23 mouse cellular contexts compared by ENCODE assay signal in the genomic region with DNA sequence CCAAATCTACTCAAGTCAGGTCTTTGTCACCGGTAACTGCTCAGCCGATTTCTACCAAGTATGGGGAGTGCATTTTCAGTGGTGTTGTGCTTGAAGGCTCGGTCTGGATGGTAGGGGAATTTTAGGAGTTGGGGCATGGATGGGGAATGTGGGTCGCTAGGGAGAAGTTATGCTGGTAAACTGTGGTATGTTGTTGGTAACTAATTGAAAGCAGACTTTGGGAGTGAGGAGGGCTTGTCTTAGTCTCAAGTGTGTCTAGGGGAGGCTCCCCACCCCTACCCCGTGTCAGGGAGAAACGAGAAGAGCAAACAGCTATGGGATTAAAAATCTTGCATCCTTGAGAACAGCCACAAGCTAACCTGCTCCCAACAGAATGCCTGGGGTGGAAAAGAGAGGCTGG.
DNase-seq lines count a peak whose midpoint lies in the region; ATAC-seq and TF ChIP-seq lines count a peak whose summit lies in the region.
"Had no signal": no experiment of that assay in that cellular context is flagged by ENCODE, and none has a peak within 500 bp of the region (broad histone marks: within the 10 kb centered on the region; RNA-seq: fewer than 3 reads in every experiment).

No protein-coding gene starts in this region.

- no peaks in the 10 kb centered on the region for H3K36me3 ChIP-seq in embryonic facial prominence, embryonic 10.5 days (replicated peaks)
- H3K36me3 ChIP-seq in limb, embryonic 13.5 days: peaks cover 4% of the 10 kb centered on the region; the same call in 1 of the 2 replicates
- H3K36me3 ChIP-seq in heart, embryonic 11.5 days (ENCODE audit: control insufficient read depth, insufficient read depth, low read length): no peaks in the 10 kb centered on the region
- H3K36me3 ChIP-seq: liver, embryonic 12.5 days had no signal

- H3K27me3 ChIP-seq in embryonic facial prominence, embryonic 10.5 days (replicated peaks; ENCODE audit: low read depth, poor library complexity, severe bottlenecking): no peaks in the 10 kb centered on the region; the same call in 1 of the 2 replicates
- peaks cover 11% of the 10 kb centered on the region for H3K27me3 ChIP-seq in limb, embryonic 13.5 days
- H3K27me3 ChIP-seq in heart, embryonic 11.5 days (ENCODE audit: control insufficient read depth, insufficient read depth, low read length): no peaks in the 10 kb centered on the region
- H3K27me3 ChIP-seq: liver, embryonic 12.5 days; Patski had no signal

- H3K9ac ChIP-seq in limb, embryonic 13.5 days: no peak overlapping the region
- no peak overlapping the region for H3K9ac ChIP-seq in heart, embryonic 11.5 days (ENCODE audit: low read depth, low read length)
- H3K9ac ChIP-seq: liver, embryonic 12.5 days; lung, embryonic 14.5 days had no signal

- DNase-seq in layer of hippocampus, adult 2 months (ENCODE audit: low spot score in 2 of 2): no peak
- DNase-seq in layer of hippocampus, adult 9-10 months (ENCODE audit: low spot score): no peak
- DNase-seq in NIH3T3 (ENCODE audit: low read depth): peak; percentile 23
- DNase-seq in embryonic facial prominence, embryonic 10.5 days (ENCODE audit: low spot score): peak; percentile 49
- no peak for DNase-seq in urinary bladder, postnatal 4 days (ENCODE audit: low spot score in 2 of 2)
- no peak for DNase-seq in cerebellum, adult 11 months
- DNase-seq: adrenal gland, postnatal 36 days; B cell, adult 2 months; cerebellum, adult 9-11 months; gastrocnemius, postnatal 36 days; heart, postnatal 14 days; kidney, adult 2 months; kidney, postnatal 14 days; layer of hippocampus, adult 9-11 months; lung, embryonic 14.5 days; right cerebral cortex, postnatal 14 days had no signal

- H3K27ac ChIP-seq in layer of hippocampus, adult 2 months: peak overlapping the region; percentile 83
- peak overlapping the region; percentile 66 for H3K27ac ChIP-seq in embryonic facial prominence, embryonic 10.5 days (replicated peaks)
- H3K27ac ChIP-seq in limb, embryonic 13.5 days: no peak overlapping the region
- H3K27ac ChIP-seq in heart, embryonic 11.5 days (ENCODE audit: low read depth, low read length): no peak overlapping the region
- H3K27ac ChIP-seq: heart, embryonic 10.5 days; liver, embryonic 12.5 days; macrophage had no signal

- WGBS in embryonic facial prominence, embryonic 10.5 days: 32% methylated on average over 6 of the region's 6 CpGs
- 22% methylated on average over 6 of the region's 6 CpGs for WGBS in limb, embryonic 13.5 days
- 67% methylated on average over 6 of the region's 6 CpGs for WGBS in heart, embryonic 11.5 days (ENCODE audit: insufficient replicate concordance)

- ATAC-seq in limb, embryonic 13.5 days (ENCODE audit: low FRiP score, low read depth): no peak
- no peak for ATAC-seq in heart, embryonic 11.5 days (replicated peaks; ENCODE audit: insufficient number of reproducible peaks, low FRiP score, low TSS enrichment)
- ATAC-seq: activated CD4-positive, CD25-positive, alpha-beta regulatory T cell, adult 4 months; liver, embryonic 12.5 days; Patski had no signal

- TF ChIP-seq CTCF in layer of hippocampus, adult 2 months (conservative IDR thresholded peaks at IDR 0.05): no peak

- H3K4me2 ChIP-seq in limb, embryonic 13.5 days (replicated peaks): peak overlapping the region; percentile 19
- H3K4me2 ChIP-seq in heart, embryonic 11.5 days: no peak overlapping the region
- H3K4me2 ChIP-seq: liver, embryonic 12.5 days; lung, embryonic 14.5 days had no signal

- H3K9me3 ChIP-seq in embryonic facial prominence, embryonic 10.5 days: no peaks in the 10 kb centered on the region
- no peaks in the 10 kb centered on the region for H3K9me3 ChIP-seq in limb, embryonic 13.5 days
- no peaks in the 10 kb centered on the region for H3K9me3 ChIP-seq in heart, embryonic 11.5 days (replicated peaks; ENCODE audit: control insufficient read depth, low read length)
- H3K9me3 ChIP-seq: heart, embryonic 10.5 days; liver, embryonic 12.5 days had no signal

- peaks cover 32% of the 10 kb centered on the region for H3K4me1 ChIP-seq in embryonic facial prominence, embryonic 10.5 days
- peaks cover 42% of the 10 kb centered on the region for H3K4me1 ChIP-seq in limb, embryonic 13.5 days
- H3K4me1 ChIP-seq in heart, embryonic 11.5 days (ENCODE audit: control insufficient read depth, insufficient read depth, low read length): peaks cover 10% of the 10 kb centered on the region
- H3K4me1 ChIP-seq: liver, embryonic 12.5 days had no signal

- H3K4me3 ChIP-seq in layer of hippocampus, adult 2 months: no peak overlapping the region
- no peak overlapping the region for H3K4me3 ChIP-seq in embryonic facial prominence, embryonic 10.5 days
- no peak overlapping the region for H3K4me3 ChIP-seq in limb, embryonic 13.5 days
- no peak overlapping the region for H3K4me3 ChIP-seq in heart, embryonic 11.5 days (ENCODE audit: low read depth, low read length)
- H3K4me3 ChIP-seq: heart, embryonic 10.5 days; liver, embryonic 12.5 days had no signal

Comparison
In these comparisons a context has a peak if more than half of its experiments do, and no peak if none do; other contexts are left out.
1. DNase-seq: peak in NIH3T3 (single experiment) and embryonic facial prominence, embryonic 10.5 days (single experiment); none in layer of hippocampus, adult 2 months (0 of 2), layer of hippocampus, adult 9-10 months (single experiment), urinary bladder, postnatal 4 days (0 of 2) and cerebellum, adult 11 months (single experiment).
2. H3K27ac ChIP-seq: peak in layer of hippocampus, adult 2 months (single experiment) and embryonic facial prominence, embryonic 10.5 days (single experiment); none in limb, embryonic 13.5 days (single experiment) and heart, embryonic 11.5 days (single experiment).